Mouse (Mus musculus): ENCODE results near the gene Hoxa2. TPM values are rescaled to one million over a fixed set of nuclear protein-coding genes. Genes with fewer than 3 reads are reported as not detected.

Hoxa2 gene
- total RNA-seq, 1 experiment from 2014 or later = 2.5 TPM

- no peak for DNase-seq
Measured at GRCm38 (mm10) chr6:52138576-52138975, 26.1 kb downstream of the Hoxa2 start.

GRCm38 (mm10) chr6:52137841-52138535 is 26.6 kb downstream of the Hoxa2 start:
- no peak for DNase-seq

GRCm38 (mm10) chr6:52123673-52124072 is 41.0 kb downstream of the Hoxa2 start:
- no peak for DNase-seq

GRCm38 (mm10) chr6:52121173-52121572 is 43.5 kb downstream of the Hoxa2 start:
- no peak for DNase-seq

GRCm38 (mm10) chr6:52118903-52119635 is 45.6 kb downstream of the Hoxa2 start:
- no peak for DNase-seq

GRCm38 (mm10) chr6:52115899-52116298 is 48.7 kb downstream of the Hoxa2 start:
- no peak for DNase-seq

Other genes with a start within 250 kb of the Hoxa2 start
- 40.9 and 48.2 TPM in 2 replicates for gene Skap2, start 152.3 kb downstream of the Hoxa2 start, total RNA-seq (2021)
- 0.76 TPM in 1 of 2 replicates, not detected in the other for gene Hoxa1, start 6.5 kb downstream of the Hoxa2 start, total RNA-seq (2021)
- 0.29 and 0.55 TPM in 2 replicates for gene 5730596B20Rik, start 12.7 kb upstream of the Hoxa2 start, total RNA-seq (2021)
- 3.7 and 3.8 TPM in 2 replicates for gene Hoxa4, start 26.9 kb upstream of the Hoxa2 start, total RNA-seq (2021)
- 12.8 and 15.0 TPM in 2 replicates for gene Hoxa5, start 39.8 kb upstream of the Hoxa2 start, total RNA-seq (2021)
- gene Hoxa6, start 43.9 kb upstream of the Hoxa2 start, total RNA-seq (2021) = 3.1 and 5.6 TPM in 2 replicates
- 6.3 and 6.9 TPM in 2 replicates for gene Hoxa3, start 48.5 kb upstream of the Hoxa2 start, total RNA-seq (2021)
- 0.88 and 4.9 TPM in 2 replicates for gene Gm28308, start 48.5 kb upstream of the Hoxa2 start, total RNA-seq (2021)
- 12.9 and 18.3 TPM in 2 replicates for gene Hoxa7, start 57.0 kb upstream of the Hoxa2 start, total RNA-seq (2021)
- gene Hoxa9, start 66.3 kb upstream of the Hoxa2 start, total RNA-seq (2021) = 0.61 and 1.5 TPM in 2 replicates
- 0.62 TPM in 1 of 2 replicates, not detected in the other for gene Hoxa10, start 76.0 kb upstream of the Hoxa2 start, total RNA-seq (2021)
- gene Hoxa11, start 81.0 kb upstream of the Hoxa2 start, total RNA-seq (2021) = not detected in 2 replicates
- gene Hoxa13, start 96.0 kb upstream of the Hoxa2 start, total RNA-seq (2021) = not detected in 2 replicates
- gene Evx1, start 148.7 kb upstream of the Hoxa2 start, total RNA-seq (2021) = not detected in 2 replicates